Mouse (Mus musculus): ENCODE results near the gene Ptpro.

The Ptpro gene

GRCm38 (mm10) chr6:137292421-137292820 is 40.3 kb downstream of the Ptpro start:
- no peak for DNase-seq (ENCODE audit: low read depth, low spot score)

GRCm38 (mm10) chr6:137294973-137295820 is 43.1 kb downstream of the Ptpro start:
- no peak for DNase-seq (ENCODE audit: low read depth, low spot score)

- no peak for DNase-seq (ENCODE audit: low read depth, low spot score)
These were observed 50.4 kb downstream of the Ptpro start for GRCm38 (mm10) chr6:137302561-137302960.

GRCm38 (mm10) chr6:137303824-137304223 is 51.7 kb downstream of the Ptpro start:
- no peak for DNase-seq (ENCODE audit: low read depth, low spot score)

GRCm38 (mm10) chr6:137315265-137315664 is 63.1 kb downstream of the Ptpro start:
- no peak for DNase-seq (ENCODE audit: low read depth, low spot score)

- DNase-seq (ENCODE audit: low read depth, low spot score), result no peak
These were observed 64.2 kb downstream of the Ptpro start for GRCm38 (mm10) chr6:137316358-137316757.

GRCm38 (mm10) chr6:137317509-137317908 is 65.4 kb downstream of the Ptpro start:
- DNase-seq (ENCODE audit: low read depth, low spot score), result no peak

- no peak for DNase-seq (ENCODE audit: low read depth, low spot score)
These were observed 66.2 kb downstream of the Ptpro start for GRCm38 (mm10) chr6:137318242-137318861.

- DNase-seq (ENCODE audit: low read depth, low spot score), result no peak
These were observed 67.5 kb downstream of the Ptpro start for GRCm38 (mm10) chr6:137319658-137320057.

- DNase-seq (ENCODE audit: low read depth, low spot score), result peak; percentile 25
These were observed 75.6 kb downstream of the Ptpro start for GRCm38 (mm10) chr6:137327718-137328117.

- DNase-seq (ENCODE audit: low read depth, low spot score), result no peak
These were observed 76.1 kb downstream of the Ptpro start for GRCm38 (mm10) chr6:137328228-137328627.

GRCm38 (mm10) chr6:137330782-137331181 is 78.7 kb downstream of the Ptpro start:
- no peak for DNase-seq (ENCODE audit: low read depth, low spot score)

- no peak for DNase-seq (ENCODE audit: low read depth, low spot score)
These were observed 79.7 kb downstream of the Ptpro start for GRCm38 (mm10) chr6:137331826-137332225.

- DNase-seq (ENCODE audit: low read depth, low spot score), result no peak
These were observed 87.0 kb downstream of the Ptpro start for GRCm38 (mm10) chr6:137339071-137339470.

- no peak for DNase-seq (ENCODE audit: low read depth, low spot score)
These were observed 91.7 kb downstream of the Ptpro start for GRCm38 (mm10) chr6:137343688-137344441.

- DNase-seq (ENCODE audit: low read depth, low spot score), result no peak
These were observed 108.0 kb downstream of the Ptpro start for GRCm38 (mm10) chr6:137360166-137360565.

- DNase-seq (ENCODE audit: low read depth, low spot score), result no peak
These were observed 110.1 kb downstream of the Ptpro start for GRCm38 (mm10) chr6:137362216-137362615.

GRCm38 (mm10) chr6:137364681-137365080 is 112.6 kb downstream of the Ptpro start:
- peak; percentile 47 for DNase-seq (ENCODE audit: low read depth, low spot score)

- DNase-seq (ENCODE audit: low read depth, low spot score), result no peak
These were observed 113.5 kb downstream of the Ptpro start for GRCm38 (mm10) chr6:137365637-137366036.

GRCm38 (mm10) chr6:137370745-137371144 is 118.6 kb downstream of the Ptpro start:
- no peak for DNase-seq (ENCODE audit: low read depth, low spot score)

- no peak for DNase-seq (ENCODE audit: low read depth, low spot score)
These were observed 119.3 kb downstream of the Ptpro start for GRCm38 (mm10) chr6:137371455-137371854.

- DNase-seq (ENCODE audit: low read depth, low spot score), result no peak
These were observed 121.8 kb downstream of the Ptpro start for GRCm38 (mm10) chr6:137373920-137374319.
